Mouse (Mus musculus) gastrocnemius, adult 18-20 months (tissue): ENCODE results near the gene Prss21. TPM values are rescaled to one million over a fixed set of nuclear protein-coding genes. Genes with fewer than 3 reads are reported as not detected.
"Not testable (repeated sequence)": the region's sequence is repeated elsewhere in the genome, so short reads cannot be mapped to it uniquely, and the experiment has no call there.

Source experiments
- DNase-seq: peaks from one replicate; pipeline ENCODE4 v3.0.0; 2021; ENCODE audit warnings: low spot score
- microRNA-seq: library from miRNA; unstranded; fragments of <30 nt; microRNA quantifications from one replicate; pipeline ENCODE4 v1.2.0, GENCODE M21; 2021
- total RNA-seq, 2 experiments: library from RNA; stranded (reverse); gene quantifications; 2 replicates each; pipeline ENCODE4 v1.2.3; 2021

Prss21 gene
- total RNA-seq, 2 experiments from 2014 or later: not detected

GRCm38 (mm10) chr17:23857913-23858312 lies 9.9 kb upstream of the Prss21 start:
- DNase-seq: no peak

DNA sequence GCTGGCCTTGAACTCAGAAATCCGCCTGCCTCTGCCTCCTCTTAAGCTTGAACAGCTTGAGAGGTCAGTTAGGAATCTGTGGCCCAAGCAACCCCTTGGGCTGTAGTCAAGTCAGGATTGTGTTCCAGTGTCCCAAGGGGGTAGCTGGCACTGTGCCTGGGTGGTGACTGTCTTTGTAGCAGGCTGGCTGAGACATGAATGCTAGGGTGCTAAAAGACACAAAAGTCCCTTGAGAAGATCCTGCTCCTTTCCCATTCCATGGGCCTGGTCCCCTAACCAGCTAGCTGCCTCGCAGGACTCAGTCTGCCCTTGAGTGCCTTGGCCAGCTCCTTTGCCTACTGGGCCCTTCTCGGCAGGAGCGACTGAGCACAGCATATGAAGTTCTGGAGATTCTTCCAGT lies 4.9 kb upstream of the Prss21 start:
- DNase-seq: no peak

- no peak for DNase-seq
Measured at GRCm38 (mm10) chr17:23868513-23868912, 657 bp downstream of the Prss21 start.

DNA sequence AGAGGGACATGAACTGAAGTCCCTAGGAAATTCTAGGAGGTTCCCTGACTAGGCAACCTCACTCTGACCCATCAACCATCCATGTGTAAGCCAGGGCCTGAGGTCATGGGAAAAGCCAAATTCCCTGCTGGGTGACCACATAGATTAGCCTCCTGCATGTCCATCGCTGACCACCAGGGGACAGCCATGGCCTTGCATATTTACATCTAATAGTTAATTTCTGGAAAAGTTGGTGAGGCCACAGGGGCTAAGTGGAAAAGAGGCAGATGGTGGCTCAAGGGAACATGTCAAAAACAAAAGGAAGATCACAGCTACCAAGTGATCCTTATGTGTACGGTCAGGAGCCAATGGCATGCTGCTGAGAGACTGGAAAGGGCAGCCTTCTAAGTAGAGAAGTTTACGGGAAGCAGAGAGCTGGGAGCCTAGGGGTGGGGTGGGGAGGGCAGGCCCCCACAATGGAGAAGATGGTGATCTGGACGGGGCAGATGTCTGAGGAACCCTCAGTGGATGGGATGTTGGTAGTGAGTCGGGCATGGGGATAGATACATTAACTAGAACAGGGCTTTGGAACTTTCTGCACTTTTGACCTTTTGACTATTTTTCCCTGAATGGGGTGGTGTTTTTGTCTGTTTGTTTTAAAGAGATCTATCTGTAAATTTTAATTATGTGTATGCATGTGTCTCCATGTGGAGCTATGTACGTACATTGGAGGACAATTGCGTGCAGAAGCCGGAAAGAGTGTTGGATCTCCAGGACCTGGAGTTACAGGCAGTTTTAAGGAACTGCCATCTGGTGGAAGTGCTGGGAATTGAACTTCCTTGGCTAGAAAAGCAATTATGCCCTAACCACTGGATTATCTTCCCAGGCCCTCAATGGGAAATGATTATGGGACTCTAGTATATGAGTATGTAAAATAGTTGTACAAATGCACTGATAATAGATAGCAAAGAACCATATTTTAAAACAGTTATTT lies 6.3 kb downstream of the Prss21 start:
- DNase-seq: peak; percentile 43

- DNase-seq: no peak
Measured at GRCm38 (mm10) chr17:23876741-23877140, 8.9 kb downstream of the Prss21 start.

DNA sequence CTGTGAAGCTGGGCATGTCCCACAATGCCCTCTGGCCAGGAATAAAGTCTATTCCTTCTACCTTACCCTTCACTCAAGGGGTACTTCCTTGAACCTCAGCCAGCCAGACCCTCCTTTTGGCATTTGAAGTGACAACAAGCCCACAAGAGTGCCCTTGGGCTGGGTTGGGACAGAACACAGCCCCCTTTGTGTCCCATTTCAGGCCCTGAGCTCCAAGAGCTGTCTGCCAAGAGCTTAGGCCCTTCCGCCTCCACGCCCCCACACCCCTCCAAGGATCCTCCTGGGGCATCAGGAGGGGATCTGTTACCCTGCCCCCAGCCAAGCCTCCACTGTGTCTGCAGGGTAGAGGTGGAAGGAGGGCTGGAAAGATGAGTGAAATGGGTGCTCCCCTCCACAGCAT lies 9.3 kb downstream of the Prss21 start:
- no peak for DNase-seq

- not testable (repeated sequence) for DNase-seq
Measured at GRCm38 (mm10) chr17:23880576-23880975, 12.7 kb downstream of the Prss21 start, which contains the start of the genes Dcpp1 and Dcpp2. Dcpp1 (plus strand) TSS chr17:23880876. Dcpp2 (plus strand) TSS chr17:23880880.

- not testable (repeated sequence) for DNase-seq
Measured at GRCm38 (mm10) chr17:23917158-23917557, 49.3 kb downstream of the Prss21 start, which contains the start of gene Dcpp3. Dcpp3 (plus strand) TSS chr17:23917458.

Small RNAs within 50 kb of the gene (microRNA-seq; reads per million reads assigned to microRNA genes)
- gene Mir5125: 1.7 reads per million

Other genes starting within 250 kb of the Prss21 start
- under 1 TPM in 1 of 2 experiments, not detected in 1; 0.07 TPM for gene Mmp25, start 222.8 kb upstream of the Prss21 start, total RNA-seq
- gene Bicdl2, start 207.6 kb upstream of the Prss21 start, total RNA-seq: not detected
- gene Hcfc1r1, start 194.5 kb upstream of the Prss21 start, total RNA-seq: 100 to 1,000 TPM; 135 to 138 TPM
- 1 to 10 TPM; 6.9 to 9.9 TPM for gene Thoc6, start 194.2 kb upstream of the Prss21 start, total RNA-seq
- gene Tnfrsf12a, start 190.6 kb upstream of the Prss21 start, total RNA-seq: 10 to 100 TPM; 19.6 to 99.5 TPM
- not detected for gene Cldn6, start 188.8 kb upstream of the Prss21 start, total RNA-seq
- gene Cldn9, start 184.0 kb upstream of the Prss21 start, total RNA-seq: under 1 TPM in 1 of 2 experiments, not detected in 1; 0.21 TPM
- gene 1520401A03Rik, start 145.3 kb upstream of the Prss21 start, total RNA-seq: not detected
- gene Pkmyt1, start 141.7 kb upstream of the Prss21 start, total RNA-seq: under 1 TPM; 0.32 to 0.57 TPM
- gene Paqr4, start 127.2 kb upstream of the Prss21 start, total RNA-seq: 1 to 10 TPM; 2.3 to 2.8 TPM
- not detected for gene Kremen2, start 122.2 kb upstream of the Prss21 start, total RNA-seq
- 10 to 100 TPM; 50.0 to 59.2 TPM for gene Flywch1, start 96.5 kb upstream of the Prss21 start, total RNA-seq
- gene Flywch2, start 82.0 kb upstream of the Prss21 start, total RNA-seq: not detected
- gene Srrm2, start 77.5 kb upstream of the Prss21 start, total RNA-seq: 100 to 1,000 TPM; 145 to 160 TPM
- gene Elob, start 38.9 kb upstream of the Prss21 start, total RNA-seq: 100 to 1,000 TPM; 394 to 418 TPM
- gene Prss33, start 32.0 kb upstream of the Prss21 start, total RNA-seq: not detected
- not detected for gene Prss32, start 24.2 kb upstream of the Prss21 start, total RNA-seq
- gene Prss41, start 23.9 kb upstream of the Prss21 start, total RNA-seq: not detected
- gene Dcpp1, start 12.8 kb downstream of the Prss21 start, total RNA-seq: not detected
- gene Dcpp2, start 12.8 kb downstream of the Prss21 start, total RNA-seq: not detected
- gene Dcpp3, start 49.4 kb downstream of the Prss21 start, total RNA-seq: not detected
- not detected for gene Sbp, start 73.6 kb downstream of the Prss21 start, total RNA-seq
- gene Sbpl, start 87.2 kb downstream of the Prss21 start, total RNA-seq: not detected
- not detected for gene Prss30, start 112.5 kb downstream of the Prss21 start, total RNA-seq
- gene Prss22, start 130.0 kb downstream of the Prss21 start, total RNA-seq: not detected
- not detected for gene Prss27, start 170.1 kb downstream of the Prss21 start, total RNA-seq
- 1 to 10 TPM; 6.1 to 7.8 TPM for gene Kctd5, start 205.4 kb downstream of the Prss21 start, total RNA-seq